Mouse (Mus musculus) erythroblast, embryonic 14.5 days (primary cell): ENCODE measurements around the gene Mamdc2. TPM values are rescaled to one million over a fixed set of nuclear protein-coding genes. Genes with fewer than 3 reads are reported as not detected.

ENCODE experiments used
- H3K27me3 ChIP-seq: 2 replicates; pipeline ENCODE4 v1.6.1; 2012; ENCODE audit warnings: inconsistent platforms; ENCODE audit not compliant: control insufficient read depth
- H3K36me3 ChIP-seq: 2 replicates; pipeline ENCODE4 v1.6.1; 2012; ENCODE audit warnings: mild to moderate bottlenecking, inconsistent platforms; ENCODE audit not compliant: control insufficient read depth
- H3K4me1 ChIP-seq: 2 replicates; pipeline ENCODE4 v1.6.1; 2012; ENCODE audit warnings: inconsistent platforms; ENCODE audit not compliant: control insufficient read depth
- H3K4me3 ChIP-seq: replicated peaks from 2 replicates; pipeline ENCODE3; 2012; ENCODE audit warnings: moderate library complexity, mild to moderate bottlenecking, inconsistent platforms
- H3K9me3 ChIP-seq: 2 replicates; pipeline ENCODE4 v1.6.1; 2012; ENCODE audit warnings: low read length, inconsistent platforms, mixed read lengths; ENCODE audit not compliant: control insufficient read depth
- GATA1 ChIP-seq: IDR thresholded peaks from 2 replicates; pipeline ENCODE4 v1.6.1; 2012; ENCODE audit warnings: low read length, inconsistent platforms, mixed read lengths
- TAL1 ChIP-seq: IDR thresholded peaks from 3 replicates; pipeline ENCODE4 v1.6.1; 2012; ENCODE audit warnings: low read length, inconsistent platforms, mixed read lengths
- polyA plus RNA-seq: library from polyadenylated mRNA; stranded (reverse); fragments of >175 nt; gene quantifications from 2 replicates; pipeline ENCODE4 v1.2.3, GENCODE M21; 2012

Mamdc2 gene
- polyA plus RNA-seq, 1 experiment: not detected

DNA sequence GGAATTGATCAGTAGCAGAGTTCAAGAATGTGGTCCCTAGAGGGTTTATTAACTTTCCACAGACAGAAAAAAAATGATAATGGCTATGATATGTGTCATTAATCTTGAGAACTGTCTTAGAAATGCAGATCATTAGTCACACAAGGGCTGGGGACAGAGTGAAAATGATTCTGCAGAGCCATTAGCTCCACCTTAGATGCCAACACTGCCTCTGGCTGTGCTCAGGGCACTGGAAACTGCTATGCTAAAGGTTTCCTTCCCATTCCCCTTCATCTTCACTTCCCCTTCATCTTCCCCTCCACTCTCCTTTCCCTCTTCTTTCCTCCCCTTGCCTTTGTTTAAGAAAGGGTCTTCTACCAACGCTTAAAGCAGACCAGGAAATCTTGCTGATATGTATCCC is 53.6 kb downstream of the Mamdc2 start:
- no peak overlapping the region for H3K4me3 ChIP-seq
- TF ChIP-seq GATA1: no peak
- TF ChIP-seq TAL1: no peak
- H3K27me3 ChIP-seq: no peaks in the 10 kb centered on the region
- H3K4me1 ChIP-seq: no peaks in the 10 kb centered on the region
- H3K36me3 ChIP-seq: no peaks in the 10 kb centered on the region
- H3K9me3 ChIP-seq: no peaks in the 10 kb centered on the region

DNA sequence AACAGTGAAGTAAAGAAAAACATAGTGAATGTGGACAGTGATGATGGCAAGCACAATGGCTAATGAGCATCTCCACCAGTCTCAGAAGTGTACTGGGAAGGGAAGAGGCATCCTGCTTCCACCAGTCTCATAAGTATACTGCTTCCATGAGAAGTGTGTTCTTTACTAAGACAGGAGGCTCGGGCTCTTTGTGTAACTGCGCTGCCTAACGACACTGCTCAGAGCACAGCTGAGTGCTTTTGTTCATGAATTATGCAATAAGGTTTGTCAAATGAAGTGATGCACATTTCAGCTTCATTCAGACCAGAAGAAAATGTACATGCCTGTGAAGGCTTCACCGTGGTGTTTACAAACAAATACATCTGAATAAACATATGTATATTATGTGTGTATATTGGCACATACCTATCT is 59.4 kb downstream of the Mamdc2 start:
- no peak for TF ChIP-seq TAL1
- TF ChIP-seq GATA1: no peak
- no peaks in the 10 kb centered on the region for H3K4me1 ChIP-seq

DNA sequence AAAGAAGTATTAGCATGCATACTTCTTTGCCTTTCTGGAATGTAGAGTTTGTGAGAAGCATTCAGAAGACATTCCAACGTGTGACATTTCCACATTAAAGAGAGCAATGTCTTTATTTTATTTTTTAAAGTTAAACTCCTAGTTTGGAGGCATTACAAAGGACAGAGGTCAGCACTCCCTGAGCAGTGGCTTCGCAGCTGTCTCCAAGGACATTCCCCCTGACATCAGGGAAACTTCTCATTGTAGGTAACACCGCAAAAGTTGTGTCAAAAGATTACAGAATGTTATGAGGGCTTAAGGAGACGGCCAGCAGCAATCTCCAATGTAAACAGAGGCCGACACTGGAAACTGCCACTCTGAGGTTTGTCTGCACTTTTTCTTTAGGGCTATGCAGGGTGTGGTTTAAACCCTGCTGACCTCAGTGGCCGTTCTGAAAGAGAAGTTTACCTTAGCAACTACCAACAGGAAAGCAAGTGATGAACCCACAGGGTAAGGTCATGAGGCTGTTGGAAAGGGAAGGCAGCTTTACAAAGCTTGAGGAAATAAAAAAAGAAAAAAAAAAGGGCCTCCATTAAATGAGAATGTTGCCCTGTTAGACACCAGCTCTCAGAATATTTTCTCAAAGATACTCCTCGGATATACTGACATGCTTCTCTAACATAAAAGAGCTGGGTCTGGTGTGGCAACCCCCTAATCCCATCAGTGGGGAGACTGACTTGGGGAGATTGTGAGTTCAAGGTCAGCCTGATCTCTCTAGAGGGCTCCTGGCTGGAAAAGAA is 60.0 kb downstream of the Mamdc2 start:
- no peaks in the 10 kb centered on the region for H3K9me3 ChIP-seq
- no peak overlapping the region for H3K4me3 ChIP-seq
- no peaks in the 10 kb centered on the region for H3K4me1 ChIP-seq
- TF ChIP-seq TAL1: no peak
- TF ChIP-seq GATA1: no peak
- H3K27me3 ChIP-seq: no peaks in the 10 kb centered on the region
- no peaks in the 10 kb centered on the region for H3K36me3 ChIP-seq

More for the DNA sequence above, 59.4 kb downstream of the Mamdc2 start:
- Histone ChIP-seq H3K9me3 (no peaks in the 10 kb centered on the region), H3K4me3 (no peak overlapping the region), H3K36me3 (no peaks in the 10 kb centered on the region), H3K27me3 (no peaks in the 10 kb centered on the region)

DNA sequence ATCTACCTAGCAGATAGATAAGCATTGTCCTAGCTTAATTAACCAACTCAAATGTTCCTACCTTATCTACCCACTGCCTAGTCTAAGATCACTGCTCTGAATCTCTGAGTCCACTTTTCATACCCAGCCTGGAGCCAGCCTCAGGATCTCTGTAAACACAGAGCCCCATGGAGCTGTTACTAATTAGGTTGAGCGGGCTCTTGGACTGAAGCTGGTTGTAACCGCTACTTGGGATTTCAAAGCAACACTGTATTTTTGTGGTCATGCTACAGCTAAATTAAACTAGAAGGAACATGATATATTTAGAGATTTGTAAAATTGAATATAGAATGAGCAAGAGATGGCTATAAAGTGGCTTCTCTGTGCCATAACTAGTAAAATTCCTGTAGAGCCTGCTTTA is 65.8 kb downstream of the Mamdc2 start:
- Histone ChIP-seq H3K27me3 (no peaks in the 10 kb centered on the region), H3K36me3 (no peaks in the 10 kb centered on the region), H3K9me3 (no peaks in the 10 kb centered on the region), H3K4me3 (no peak overlapping the region), H3K4me1 (no peaks in the 10 kb centered on the region)
- TF ChIP-seq TAL1: no peak
- no peak for TF ChIP-seq GATA1

DNA sequence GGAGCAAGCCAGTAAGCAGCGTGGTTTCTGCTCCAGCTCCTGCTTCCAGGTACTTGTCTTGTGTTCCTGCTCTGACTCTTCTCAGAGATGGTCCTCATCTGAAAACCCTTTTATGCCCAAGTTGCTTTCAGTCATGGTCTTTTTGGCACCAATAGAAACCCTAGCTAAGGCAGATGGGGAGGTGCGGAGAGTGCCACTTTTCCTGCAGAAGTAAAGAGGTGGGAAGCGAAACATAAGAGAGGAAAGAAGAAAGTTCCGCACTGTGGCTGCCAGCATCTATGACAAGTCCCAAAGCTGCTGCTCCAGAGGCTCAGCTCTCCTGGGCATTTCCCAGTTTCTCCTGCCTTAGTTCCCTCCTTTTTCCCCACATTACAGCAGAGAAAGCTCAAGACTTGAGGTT is 67.3 kb downstream of the Mamdc2 start:
- H3K9me3 ChIP-seq: no peaks in the 10 kb centered on the region
- H3K36me3 ChIP-seq: no peaks in the 10 kb centered on the region
- H3K4me3 ChIP-seq: no peak overlapping the region
- H3K4me1 ChIP-seq: no peaks in the 10 kb centered on the region
- TF ChIP-seq TAL1 (no peak), GATA1 (no peak)
- no peaks in the 10 kb centered on the region for H3K27me3 ChIP-seq

DNA sequence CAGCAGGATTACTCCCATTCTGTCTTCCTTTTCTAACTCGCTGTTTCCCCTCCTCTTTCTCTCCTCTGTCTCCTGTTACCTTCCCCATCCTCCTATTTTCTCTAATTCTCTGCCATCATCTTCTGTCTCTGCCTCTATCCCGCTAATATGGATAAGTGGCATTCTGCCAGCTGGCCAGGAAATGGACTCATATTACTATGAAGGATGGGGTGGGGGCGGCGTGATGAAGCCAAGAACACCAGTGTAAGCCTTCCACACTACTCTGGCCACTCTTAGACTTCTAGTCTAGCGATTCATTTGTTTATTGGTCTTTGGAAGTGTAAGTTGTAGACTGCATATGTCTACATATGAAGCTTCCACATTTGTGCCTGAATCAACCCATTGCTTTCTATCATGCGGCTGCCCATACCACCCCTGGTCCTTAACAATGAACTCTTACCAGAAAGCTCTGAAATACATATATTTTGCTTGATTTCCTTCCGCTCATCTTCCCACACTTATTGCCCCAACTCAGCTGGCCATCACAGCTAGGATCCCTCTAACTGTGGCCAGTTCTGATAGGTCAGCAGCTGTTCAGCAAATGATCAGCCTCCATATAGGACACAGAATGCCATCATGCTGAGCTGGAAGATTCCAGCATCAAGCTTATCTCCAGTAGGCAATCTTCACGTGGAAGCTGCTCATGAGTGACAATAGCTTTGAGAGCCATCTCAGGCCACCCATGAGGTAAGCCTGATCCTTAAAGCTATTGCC is 68.3 kb downstream of the Mamdc2 start:
- Histone ChIP-seq H3K9me3 (no peaks in the 10 kb centered on the region), H3K4me3 (no peak overlapping the region), H3K27me3 (no peaks in the 10 kb centered on the region), H3K4me1 (no peaks in the 10 kb centered on the region), H3K36me3 (no peaks in the 10 kb centered on the region)
- TF ChIP-seq TAL1: no peak
- TF ChIP-seq GATA1: no peak

DNA sequence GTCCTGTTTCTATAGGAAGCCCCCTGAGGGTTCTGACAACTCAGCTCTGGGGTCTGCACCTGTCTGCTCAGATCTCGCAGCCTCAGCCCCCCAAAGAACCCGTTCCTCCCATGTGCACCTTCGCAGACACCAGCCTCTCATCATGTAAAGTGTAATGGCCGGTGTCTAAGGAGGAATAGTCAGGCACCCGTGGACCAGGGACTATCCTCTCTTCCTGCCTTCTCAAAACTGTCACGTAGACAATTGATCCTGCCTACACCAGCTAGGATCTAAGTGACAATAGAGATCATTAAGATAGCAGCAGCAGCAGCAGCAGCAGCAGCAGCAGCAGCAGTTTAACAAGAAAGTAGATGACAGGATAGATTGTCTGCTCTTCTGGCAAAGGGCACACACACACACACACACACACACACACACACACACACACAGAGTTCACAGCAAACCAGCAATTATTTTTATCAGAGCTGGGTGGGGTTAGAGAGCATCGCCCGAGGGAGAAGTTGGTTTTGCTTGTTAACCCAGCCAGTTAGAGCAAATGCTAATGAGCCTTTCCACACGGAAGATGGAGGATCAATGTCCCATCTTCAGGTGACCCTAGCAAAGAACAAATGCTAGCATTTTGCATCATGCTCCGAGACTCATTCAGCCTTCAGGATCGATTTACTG is 71.6 kb downstream of the Mamdc2 start:
- TF ChIP-seq TAL1: no peak
- no peak for TF ChIP-seq GATA1
- no peaks in the 10 kb centered on the region for H3K9me3 ChIP-seq
- no peaks in the 10 kb centered on the region for H3K4me1 ChIP-seq
- no peaks in the 10 kb centered on the region for H3K36me3 ChIP-seq
- H3K4me3 ChIP-seq: no peak overlapping the region
- no peaks in the 10 kb centered on the region for H3K27me3 ChIP-seq

DNA sequence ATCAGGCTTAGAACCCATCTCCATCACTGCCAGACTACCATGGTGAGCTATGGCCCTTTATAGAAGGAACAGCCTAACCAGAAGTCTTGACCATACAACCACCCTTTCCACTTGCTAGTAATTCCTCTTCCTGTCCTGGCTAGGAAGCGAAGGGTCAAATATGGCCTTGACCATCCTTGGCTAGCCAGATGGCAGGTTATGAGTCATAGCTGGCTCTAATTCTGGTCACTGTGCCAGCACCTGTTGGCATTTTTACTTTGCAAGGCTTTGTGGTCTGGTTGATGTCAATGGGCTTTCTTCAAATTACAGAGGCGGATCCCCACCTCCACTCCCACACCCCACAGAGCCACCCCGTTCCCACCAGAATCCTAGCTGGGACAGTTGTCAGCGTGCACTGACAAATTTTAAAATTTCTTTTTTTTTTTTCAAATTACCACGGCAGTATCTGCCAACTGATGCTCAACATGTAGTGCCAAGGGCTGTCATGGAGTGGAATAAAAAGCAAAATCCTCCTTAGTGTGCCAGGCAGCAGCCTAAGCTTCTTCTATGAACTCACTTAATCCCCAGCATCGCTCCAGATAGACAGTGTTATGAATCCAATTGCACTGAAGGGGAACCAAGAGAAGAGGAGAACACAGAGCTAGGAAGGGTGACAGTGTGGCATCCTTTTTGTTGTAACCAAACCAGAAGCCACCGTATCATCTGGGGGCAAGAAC is 73.1 kb downstream of the Mamdc2 start:
- Histone ChIP-seq H3K36me3 (no peaks in the 10 kb centered on the region), H3K4me3 (no peak overlapping the region), H3K9me3 (no peaks in the 10 kb centered on the region), H3K27me3 (no peaks in the 10 kb centered on the region), H3K4me1 (no peaks in the 10 kb centered on the region)
- no peak for TF ChIP-seq TAL1
- TF ChIP-seq GATA1: no peak
